Mouse (Mus musculus): Measurements from ENCODE around the gene Strn3. TPM values are rescaled to one million over a fixed set of nuclear protein-coding genes. Genes with fewer than 3 reads are reported as not detected.
"Not testable (repeated sequence)": the region's sequence is repeated elsewhere in the genome, so short reads cannot be mapped to it uniquely, and the experiment has no call there.

Gene Strn3
- total RNA-seq, 2 experiments from 2014 or later, result 109 to 115 TPM

DNA sequence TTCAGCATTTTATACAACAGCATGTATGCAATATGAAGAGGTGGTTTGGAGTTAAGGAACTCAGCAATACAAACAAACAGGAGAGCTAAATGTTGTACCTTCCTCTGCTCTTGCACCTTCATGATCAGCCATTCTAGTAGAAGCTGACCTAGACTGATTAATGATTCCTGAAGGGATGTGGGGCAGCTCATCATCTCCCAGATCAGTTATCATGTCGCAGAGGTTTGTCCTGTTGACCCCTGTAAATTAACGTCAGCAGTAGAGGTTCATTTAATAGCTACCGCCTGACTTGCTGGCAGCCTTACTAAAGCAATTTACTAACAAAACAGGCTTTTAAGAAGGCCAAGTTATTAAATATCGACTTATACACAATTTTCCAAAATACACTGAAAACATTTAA is 58.2 kb downstream of the Strn3 start:
- DNase-seq, result no peak
- intact Hi-C loops (cut with DNase I; ENCODE audit: low total_unique reads), result no loop called here

DNA sequence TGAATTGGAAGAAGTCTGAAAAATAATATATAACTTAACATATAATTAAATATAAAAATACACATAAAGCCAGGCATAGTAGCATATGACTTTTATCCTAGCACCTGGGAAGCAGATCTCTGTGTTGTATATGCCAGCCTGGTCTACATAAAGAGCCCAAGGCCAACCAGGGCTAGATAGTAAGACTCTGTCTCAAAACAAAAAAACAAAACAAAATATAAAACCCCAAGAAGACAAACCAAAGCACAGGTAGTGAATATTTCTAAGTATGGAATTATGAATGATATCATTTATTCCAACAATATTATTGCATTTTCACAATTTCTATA is 68.4 kb downstream of the Strn3 start:
- DNase-seq, result no peak
- intact Hi-C loops (cut with DNase I; ENCODE audit: low total_unique reads), result no loop called here

DNA sequence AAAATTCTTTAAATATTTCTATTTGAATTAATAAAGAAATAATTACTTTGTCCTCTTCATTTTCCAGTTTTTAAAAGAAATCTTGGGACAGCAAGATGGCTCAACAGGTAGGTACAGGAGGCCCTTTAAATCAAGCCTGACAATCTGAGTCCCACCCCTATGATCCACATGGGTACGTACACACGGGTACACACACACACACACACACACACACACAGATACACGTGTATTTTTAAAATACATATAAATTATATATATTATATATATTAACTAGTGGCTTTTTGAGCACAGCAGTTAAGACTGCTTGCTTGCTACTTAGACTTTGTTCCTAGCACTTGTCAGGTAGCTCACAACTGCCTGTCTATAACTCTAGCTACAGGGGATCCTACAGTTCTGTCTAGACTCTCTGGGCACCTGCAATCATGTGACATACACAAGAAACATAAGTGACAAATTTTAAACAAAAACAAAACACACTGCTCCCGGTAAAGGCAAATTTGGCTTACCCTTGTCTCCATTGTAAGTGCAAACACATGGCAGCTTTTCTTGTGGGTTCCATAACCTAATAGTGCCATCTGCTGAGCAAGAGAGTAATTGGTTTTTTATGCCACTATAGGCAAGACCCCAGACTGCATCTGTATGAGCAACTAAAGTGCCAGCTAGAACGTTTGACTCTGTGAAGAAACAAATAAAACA is 68.9 kb downstream of the Strn3 start:
- intact Hi-C loops (cut with DNase I; ENCODE audit: low total_unique reads), result no loop called here
- DNase-seq, result no peak

DNA sequence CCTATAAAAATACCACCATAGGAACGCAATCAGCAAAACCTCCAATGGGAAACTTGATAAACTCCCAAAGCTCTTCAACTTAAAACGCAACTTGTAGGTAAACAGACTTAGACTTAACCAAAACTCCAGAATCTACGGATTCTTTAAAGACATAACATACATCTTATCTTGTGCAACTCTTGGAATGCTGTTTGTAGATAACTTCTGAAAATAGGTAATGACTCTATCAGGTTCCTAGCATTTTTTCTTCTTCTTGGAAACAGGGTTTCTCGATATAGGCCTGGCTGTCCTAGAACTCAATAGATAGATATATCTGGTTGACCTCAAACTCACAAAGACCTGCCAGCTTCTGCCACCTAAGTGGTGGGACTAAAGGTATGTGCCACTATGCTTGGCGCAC is 70.5 kb downstream of the Strn3 start:
- no peak for DNase-seq
- intact Hi-C loops (cut with DNase I; ENCODE audit: low total_unique reads), result no loop called here

DNA sequence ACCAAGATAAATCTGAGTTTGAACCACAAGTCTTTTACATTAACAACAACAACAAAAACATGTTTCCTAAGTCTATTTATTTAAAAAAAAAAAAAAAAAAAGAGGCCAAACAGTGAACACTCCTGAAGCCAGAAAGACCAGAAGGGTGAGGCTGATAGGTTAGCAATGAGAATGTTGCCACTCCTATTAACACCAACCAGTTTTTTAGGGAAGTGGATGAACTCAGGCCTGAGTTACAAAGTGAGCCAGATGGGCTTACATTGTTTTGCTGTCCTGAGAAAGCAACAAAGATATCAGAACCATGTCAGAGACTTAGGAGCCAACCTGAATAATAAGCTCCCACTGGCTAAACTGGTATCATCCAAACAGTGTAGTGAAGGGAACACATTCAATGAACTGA is 71.1 kb downstream of the Strn3 start:
- DNase-seq, result no peak
- intact Hi-C loops (cut with DNase I; ENCODE audit: low total_unique reads), result no loop called here

DNA sequence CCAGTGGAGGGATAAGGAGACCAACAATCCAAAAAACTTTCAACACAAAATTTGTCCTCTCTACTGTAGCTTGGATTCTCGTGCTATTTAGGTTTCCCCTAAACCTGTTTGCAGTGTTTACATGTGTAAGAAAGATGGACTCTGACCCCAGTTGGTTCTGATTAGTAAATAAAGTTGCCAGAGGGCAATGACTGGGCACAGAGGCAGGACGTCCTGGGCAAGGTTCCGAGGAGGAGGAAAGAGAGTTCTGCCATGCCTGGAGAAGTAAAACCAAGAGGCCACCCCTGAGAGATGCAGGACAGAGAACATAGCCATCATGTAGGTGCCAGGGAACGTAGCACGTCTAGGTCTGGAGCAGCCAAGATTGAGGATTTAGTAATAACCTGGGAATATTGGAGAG is 79.3 kb downstream of the Strn3 start:
- no peak for DNase-seq
- intact Hi-C loops (cut with DNase I; ENCODE audit: low total_unique reads), result no loop called here

DNA sequence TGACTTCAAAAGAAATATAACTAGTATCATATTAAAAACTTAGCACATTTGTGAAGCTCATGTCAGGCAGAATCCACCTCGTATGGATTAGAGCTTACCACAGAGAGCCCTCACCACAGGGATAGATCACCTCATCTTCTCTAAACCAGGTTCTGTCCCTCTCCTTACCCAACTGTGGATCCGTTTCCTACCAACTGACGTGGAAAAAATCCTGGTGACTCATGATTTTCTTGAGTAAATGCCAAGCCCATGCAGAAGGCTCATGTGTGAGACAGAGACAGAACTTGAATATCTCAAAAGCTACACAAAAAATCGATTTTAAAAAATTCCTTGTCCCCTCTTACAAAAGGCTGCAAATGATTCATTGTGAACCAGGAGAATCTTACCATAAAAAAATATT is 85.6 kb downstream of the Strn3 start:
- DNase-seq, result no peak
- intact Hi-C loops (cut with DNase I; ENCODE audit: low total_unique reads), result no loop called here

DNA sequence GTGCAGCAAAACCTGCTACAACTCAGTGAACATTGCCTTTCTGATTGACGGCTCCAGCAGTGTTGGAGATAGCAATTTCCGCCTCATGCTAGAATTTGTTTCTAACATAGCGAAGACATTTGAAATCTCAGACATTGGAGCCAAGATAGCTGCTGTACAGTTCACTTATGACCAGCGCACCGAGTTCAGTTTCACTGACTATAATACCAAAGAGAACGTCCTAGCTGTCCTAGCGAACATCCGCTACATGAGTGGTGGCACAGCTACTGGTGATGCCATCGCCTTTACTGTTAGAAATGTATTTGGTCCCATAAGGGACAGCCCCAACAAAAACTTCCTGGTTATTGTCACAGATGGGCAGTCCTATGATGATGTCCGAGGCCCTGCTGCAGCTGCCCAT is 88.4 kb downstream of the Strn3 start:
- intact Hi-C loops (cut with DNase I; ENCODE audit: low total_unique reads), result no loop called here
- no peak for DNase-seq

DNA sequence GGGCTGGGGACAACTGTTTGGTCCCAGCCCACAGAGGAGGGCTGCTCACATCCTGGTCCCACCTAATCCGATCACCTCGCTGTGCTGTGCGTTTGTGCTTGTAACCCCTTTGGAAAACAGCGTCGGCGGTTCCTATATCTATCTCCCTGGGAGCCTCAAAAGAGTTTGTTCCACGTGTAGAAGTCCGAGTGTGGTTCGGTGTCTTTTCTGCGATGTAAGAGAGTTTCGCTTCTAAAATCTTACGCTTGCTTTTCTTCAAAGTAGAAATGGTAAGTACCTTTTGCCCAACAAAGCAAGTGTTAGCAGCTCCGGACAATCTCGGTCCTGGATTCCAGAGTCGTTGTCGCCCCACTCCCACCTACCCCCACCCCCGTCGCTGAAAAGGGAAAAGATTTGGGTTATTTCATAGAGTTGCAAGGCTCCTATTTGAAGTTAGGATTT is 97.6 kb downstream of the Strn3 start:
- DNase-seq, result no peak
- intact Hi-C loops (cut with DNase I; ENCODE audit: low total_unique reads), result no loop called here

DNA sequence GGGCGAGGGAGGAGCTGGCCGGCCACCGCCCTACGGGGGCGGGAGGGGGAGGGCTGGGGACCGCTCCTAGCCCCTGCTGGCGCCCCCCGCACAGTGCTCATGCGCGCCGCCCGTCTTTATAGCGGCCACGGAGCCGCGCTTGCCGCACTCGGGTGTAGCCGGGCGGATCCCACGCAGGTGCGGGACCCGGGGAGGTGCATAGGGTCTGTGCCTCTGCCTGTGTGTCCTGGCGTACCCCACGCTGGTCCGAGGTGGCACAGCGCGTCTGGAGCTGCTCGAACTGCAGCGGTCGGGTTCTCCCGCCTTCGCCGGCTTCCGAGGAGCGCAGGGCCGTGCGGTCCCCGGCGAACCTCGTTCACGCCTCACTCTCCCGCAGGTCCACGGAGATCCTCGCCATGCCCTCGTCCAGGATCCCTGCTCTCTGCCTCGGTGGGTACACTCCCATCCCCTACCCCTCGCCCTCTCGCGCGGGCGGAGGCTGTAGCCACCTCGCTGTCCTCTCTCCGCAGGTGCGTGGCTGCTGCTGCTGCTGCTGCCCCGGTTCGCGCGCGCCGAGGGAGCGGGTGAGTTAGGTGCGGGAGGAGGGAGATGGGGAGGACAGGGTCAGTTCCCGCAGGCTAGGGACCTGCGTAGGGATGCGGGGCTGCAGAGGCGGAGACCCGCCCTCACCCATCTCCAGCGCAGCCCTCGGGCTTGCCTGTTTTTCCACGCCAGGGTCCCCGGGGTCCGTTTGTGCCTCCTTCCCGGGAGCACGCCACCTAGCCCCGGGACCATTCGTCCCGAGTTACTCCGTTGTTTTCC is 98.3 kb downstream of the Strn3 start, which contains the start of gene Coch:
Gene Coch, plus strand, starts transcription at position 113 of the 801 bp plus-strand sequence.
- DNase-seq, result peak; percentile 9

DNA sequence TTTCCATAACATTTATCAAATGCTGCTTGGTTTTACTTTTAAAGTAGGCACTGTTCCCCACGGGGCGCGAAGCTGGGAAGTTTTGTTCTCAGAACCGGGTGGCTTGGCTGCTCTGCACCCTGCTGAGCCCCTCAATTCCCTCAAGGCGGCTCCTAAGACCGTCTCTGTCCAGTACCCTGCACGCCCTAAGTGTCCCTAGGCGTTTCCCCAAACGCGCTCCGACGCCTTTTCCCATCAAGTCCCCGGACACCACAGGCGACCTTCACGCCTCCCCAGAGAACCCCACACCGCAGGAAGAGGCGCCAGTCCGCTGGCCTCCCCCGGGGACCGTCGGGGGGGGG is 98.8 kb downstream of the Strn3 start:
- DNase-seq, result no peak
- intact Hi-C loops (cut with DNase I; ENCODE audit: low total_unique reads), result no loop called here

More for the DNA sequence above, 98.3 kb downstream of the Strn3 start, which contains the start of gene Coch:
- intact Hi-C loops (cut with DNase I; ENCODE audit: low total_unique reads), result no loop called here

DNA sequence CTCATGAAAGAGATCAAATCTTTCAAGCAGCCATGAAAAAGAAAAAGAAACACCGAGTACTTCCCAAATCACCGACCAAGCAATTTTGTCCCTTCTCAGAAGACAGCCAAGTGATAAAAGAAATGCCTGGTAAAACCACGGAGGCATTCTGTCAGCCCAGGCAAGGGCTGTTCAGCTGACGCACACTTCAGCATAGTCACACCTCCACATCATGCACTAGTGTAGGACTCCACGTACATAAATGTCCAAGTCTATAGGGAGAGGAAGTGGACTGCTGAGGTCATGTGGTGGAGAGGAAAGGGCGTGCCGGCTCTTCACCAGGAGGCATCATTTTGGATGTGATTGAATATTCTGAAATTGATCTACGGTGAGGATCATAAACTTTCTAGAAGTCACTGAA is 99.8 kb downstream of the Strn3 start:
- intact Hi-C loops (cut with DNase I; ENCODE audit: low total_unique reads), result no loop called here
- no peak for DNase-seq

DNA sequence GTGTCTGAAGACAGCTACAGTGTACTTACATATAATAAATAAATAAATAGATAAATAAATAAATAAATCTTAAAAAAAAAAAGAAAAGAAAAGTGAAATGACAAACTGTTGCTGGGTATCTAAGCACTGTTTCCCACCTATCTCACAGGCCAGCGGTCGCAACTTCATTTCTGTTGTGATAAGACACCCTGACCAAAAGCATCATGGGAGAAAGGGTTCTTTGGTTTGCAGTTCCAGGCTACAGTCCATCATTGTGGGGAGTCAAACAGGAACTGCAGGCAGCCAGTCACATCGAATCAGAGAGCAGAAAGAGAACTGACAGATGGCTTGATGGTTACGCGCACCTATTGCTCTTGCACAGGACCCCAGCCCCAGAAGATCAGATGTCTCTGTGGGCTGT is 102.4 kb downstream of the Strn3 start:
- DNase-seq, result no peak
- intact Hi-C loops (cut with DNase I; ENCODE audit: low total_unique reads), result no loop called here

DNA sequence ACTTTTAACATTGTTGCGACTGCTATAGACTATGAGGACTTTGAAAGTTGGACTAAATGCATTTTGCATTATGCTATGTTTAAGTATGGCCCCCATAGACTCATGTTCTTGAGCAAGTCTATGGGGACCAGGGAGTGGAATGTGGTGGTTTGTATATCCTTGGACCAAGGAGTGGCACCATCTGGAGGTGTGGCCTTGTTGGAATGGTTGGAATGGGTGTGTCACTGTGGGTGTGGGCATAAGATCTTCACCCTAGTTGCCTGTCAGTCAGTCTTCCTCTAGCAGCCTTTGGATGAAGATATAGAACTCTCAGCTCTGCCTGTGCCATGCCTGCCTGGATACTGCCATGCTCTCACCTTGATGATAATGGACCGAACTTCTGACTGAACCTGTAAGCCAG is 113.9 kb downstream of the Strn3 start:
- DNase-seq; intact Hi-C loops (cut with DNase I; ENCODE audit: low total_unique reads): not testable (repeated sequence)

DNA sequence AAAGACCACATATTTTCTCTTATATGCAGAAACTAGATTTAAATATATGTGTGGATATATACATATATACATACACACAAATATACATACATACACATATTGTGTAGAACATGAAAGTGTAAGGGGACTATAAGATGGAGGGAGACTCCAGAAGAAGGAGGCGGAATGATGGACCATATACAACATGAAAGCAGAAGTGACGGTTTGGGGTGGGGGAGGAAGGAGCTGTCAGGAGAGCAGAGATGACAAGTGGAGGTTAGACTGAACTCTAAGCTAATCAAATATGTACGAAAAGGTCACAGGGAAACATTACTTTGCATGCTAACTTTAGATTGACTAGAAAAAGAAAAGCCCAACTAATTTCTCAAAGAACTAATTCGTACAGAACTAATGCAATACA is 119.0 kb downstream of the Strn3 start:
- DNase-seq, result no peak
- intact Hi-C loops (cut with DNase I; ENCODE audit: low total_unique reads), result no loop called here

DNA sequence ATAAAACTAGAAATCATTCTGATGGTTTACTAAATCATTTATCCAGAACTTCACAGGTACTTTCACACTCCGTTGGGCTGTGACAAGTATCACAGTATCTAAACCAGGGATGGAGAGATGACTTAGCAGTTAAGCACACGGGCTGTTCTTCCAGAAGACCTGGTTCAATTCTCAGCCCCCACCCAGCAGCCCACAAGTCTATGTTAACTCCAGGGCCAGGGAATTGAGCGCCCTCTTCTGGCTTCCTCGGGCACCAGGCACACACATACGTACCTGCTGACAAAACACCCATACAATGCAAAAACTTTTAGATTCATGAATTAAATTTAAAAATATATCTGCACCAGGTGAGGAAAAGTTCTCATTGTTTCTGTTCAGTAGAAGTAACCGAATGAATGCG is 121.8 kb downstream of the Strn3 start:
- intact Hi-C loops (cut with DNase I; ENCODE audit: low total_unique reads), result no loop called here
- no peak for DNase-seq

DNA sequence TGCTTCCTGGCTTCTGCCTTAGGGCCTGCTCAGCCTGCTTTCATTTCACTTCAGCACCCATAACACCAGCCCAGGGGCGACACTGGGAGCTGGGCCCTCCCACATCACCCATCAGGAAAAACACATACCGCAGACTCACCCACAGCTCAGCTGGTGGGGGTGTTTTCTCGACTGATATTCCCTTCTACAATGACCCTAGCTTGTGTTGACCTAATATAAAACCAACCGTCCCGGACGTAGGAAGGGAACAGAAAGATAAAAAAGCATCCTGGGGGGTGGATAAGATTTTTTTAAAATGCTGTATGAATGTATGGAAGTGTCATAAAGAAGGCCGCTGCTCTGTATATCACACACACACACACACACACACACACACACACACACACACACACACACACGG is 122.2 kb downstream of the Strn3 start:
- intact Hi-C loops (cut with DNase I; ENCODE audit: low total_unique reads), result no loop called here
- DNase-seq, result no peak

DNA sequence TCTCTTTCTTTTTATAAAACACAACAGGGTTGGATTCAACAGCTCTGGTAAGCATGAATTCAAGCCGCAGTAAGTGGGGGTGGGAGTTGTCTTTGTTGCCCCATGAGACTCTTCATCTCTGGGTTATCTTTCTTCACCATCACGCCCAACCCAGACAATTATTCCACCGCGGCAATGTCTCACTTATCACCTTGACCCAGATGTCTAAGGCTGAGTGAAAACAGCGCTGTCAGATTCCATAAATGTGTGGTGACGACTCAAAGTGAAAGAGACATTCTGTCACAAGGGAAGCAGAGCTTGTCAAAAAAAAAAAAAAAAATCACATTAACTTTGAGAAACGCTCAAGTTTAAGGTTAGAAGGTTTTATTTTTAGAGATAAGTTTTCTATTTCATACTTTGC is 124.5 kb downstream of the Strn3 start:
- intact Hi-C loops (cut with DNase I; ENCODE audit: low total_unique reads), result no loop called here
- DNase-seq, result no peak

DNA sequence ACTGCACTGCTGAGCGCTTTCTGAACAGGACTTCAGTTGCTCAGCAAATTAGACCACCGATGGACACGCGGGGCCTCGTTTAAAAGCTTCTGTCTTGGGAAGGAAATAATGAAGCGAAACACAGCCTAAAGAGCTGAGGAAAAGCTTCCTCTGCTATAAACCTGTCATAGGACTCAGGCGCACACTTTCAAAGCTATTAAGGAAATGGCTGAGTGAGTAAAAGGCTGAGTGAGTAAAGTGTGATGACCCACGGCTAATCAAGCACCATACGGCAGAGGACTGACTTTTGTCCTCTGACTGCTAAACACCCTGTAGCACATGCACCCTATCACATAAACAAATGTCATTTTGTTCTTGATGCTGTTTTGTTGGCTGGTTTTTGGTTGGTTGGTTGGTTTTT is 130.3 kb downstream of the Strn3 start:
- intact Hi-C loops (cut with DNase I; ENCODE audit: low total_unique reads), result no loop called here
- DNase-seq, result no peak
